Mouse (Mus musculus) thymus, adult 2 months (tissue): ENCODE measurements around the gene Gm49366.

Source experiments
- CTCF ChIP-seq: fragments of 200-500 bp; IDR thresholded peaks from 2 replicates; pipeline ENCODE4 v1.5.1; 2012; ENCODE audit warnings: mild to moderate bottlenecking, control low read depth, low read length, moderate library complexity, borderline replicate concordance; ENCODE audit not compliant: control insufficient read depth, poor library complexity, insufficient read depth; ENCODE audit errors: extremely low read depth
- POLR2A ChIP-seq: fragments of 200-500 bp; IDR thresholded peaks from 2 replicates; pipeline ENCODE4 v1.6.1; 2012; ENCODE audit warnings: mild to moderate bottlenecking, low read length, control low read depth, moderate library complexity; ENCODE audit not compliant: control insufficient read depth, poor library complexity, insufficient read depth; ENCODE audit errors: extremely low read depth

DNA sequence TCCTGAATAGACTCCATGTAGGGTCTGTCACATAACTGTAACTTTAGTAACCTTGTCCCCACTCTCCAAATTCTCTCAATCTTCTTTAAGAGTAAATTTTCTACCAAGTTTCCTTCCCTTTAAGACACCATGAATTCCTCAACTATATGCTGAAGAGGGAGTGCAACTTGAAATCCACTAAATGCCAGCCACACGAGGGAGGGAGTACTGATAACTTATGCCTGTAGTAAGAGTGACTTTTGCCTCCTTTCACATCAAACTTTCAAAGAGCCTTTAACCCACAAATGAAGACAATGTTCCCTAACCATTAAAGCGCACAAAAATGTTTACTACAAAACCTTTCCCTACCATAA is 62.7 kb downstream of the Gm49366 start:
- TF ChIP-seq CTCF, result no peak
- TF ChIP-seq POLR2A, result no peak
